Mouse (Mus musculus): ENCODE results near the gene Akap6. TPM values are rescaled to one million over a fixed set of nuclear protein-coding genes. Genes with fewer than 3 reads are reported as not detected.

Akap6 gene
- polyA plus RNA-seq, 1 experiment from 2014 or later, result 9.7 TPM

DNA sequence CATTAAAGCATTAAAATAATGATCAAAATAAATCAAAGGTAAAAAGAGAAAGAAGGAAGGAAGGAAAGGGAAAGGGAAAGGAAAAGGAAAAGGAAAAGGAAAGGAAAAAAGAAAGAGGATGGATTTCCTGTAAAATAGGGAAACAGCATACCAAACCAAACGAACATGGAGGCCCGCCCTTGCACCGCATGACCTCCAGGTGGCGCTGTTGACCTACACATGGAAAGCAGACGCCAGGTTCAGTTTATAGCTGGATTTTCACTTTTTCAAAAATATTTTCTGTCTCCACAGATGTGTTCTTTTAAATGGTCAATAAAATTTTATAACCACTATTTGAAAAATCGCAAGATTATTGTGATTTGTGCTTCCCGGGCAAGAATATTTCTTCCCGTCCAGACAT lies 211.6 kb downstream of the Akap6 start:
- peaks cover 4% of the 10 kb centered on the region; the same call in 1 of the 2 replicates for H3K4me1 ChIP-seq (replicated peaks)
- no peak overlapping the region for H3K9ac ChIP-seq
- WGBS, result 25% methylated on average over 8 of the region's 8 CpGs
- H3K27ac ChIP-seq (ENCODE audit: poor library complexity, severe bottlenecking), result no peak overlapping the region
- H3K36me3 ChIP-seq, result peaks cover 2% of the 10 kb centered on the region; the same call in 1 of the 2 replicates
- H3K27me3 ChIP-seq (replicated peaks), result no peaks in the 10 kb centered on the region
- no peak overlapping the region for H3K4me3 ChIP-seq
- H3K4me2 ChIP-seq, result no peak overlapping the region
- H3K9me3 ChIP-seq (replicated peaks), result no peaks in the 10 kb centered on the region
- ATAC-seq (ENCODE audit: insufficient number of reproducible peaks, low FRiP score), result no peak

DNA sequence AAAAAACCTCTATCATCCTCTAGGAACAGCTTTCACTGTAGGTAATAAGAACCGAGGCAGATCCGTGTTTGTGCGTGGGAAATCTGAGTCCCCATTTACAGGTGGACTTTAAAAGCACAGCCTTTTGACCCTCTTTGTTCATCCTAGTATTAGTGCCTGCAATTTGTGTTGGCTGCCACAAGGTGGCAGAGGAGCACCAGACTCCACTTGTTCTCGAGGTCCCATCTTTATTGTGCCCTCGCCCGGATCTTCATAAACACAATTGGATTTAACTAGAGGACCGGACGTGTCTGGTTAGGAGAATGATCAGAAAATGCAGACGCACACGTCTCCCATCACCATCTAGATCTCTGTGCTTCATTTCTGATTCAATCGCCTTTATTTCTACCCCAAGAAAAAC lies 219.8 kb downstream of the Akap6 start:
- no peaks in the 10 kb centered on the region for H3K27me3 ChIP-seq (replicated peaks)
- no peak overlapping the region for H3K9ac ChIP-seq
- H3K27ac ChIP-seq (ENCODE audit: poor library complexity, severe bottlenecking), result no peak overlapping the region
- no peaks in the 10 kb centered on the region for H3K36me3 ChIP-seq
- WGBS, result 26% methylated on average over 11 of the region's 11 CpGs
- H3K9me3 ChIP-seq (replicated peaks), result no peaks in the 10 kb centered on the region
- H3K4me2 ChIP-seq, result no peak overlapping the region
- no peak overlapping the region for H3K4me3 ChIP-seq
- H3K4me1 ChIP-seq (replicated peaks), result peaks cover 28% of the 10 kb centered on the region
- ATAC-seq (ENCODE audit: insufficient number of reproducible peaks, low FRiP score), result no peak

DNA sequence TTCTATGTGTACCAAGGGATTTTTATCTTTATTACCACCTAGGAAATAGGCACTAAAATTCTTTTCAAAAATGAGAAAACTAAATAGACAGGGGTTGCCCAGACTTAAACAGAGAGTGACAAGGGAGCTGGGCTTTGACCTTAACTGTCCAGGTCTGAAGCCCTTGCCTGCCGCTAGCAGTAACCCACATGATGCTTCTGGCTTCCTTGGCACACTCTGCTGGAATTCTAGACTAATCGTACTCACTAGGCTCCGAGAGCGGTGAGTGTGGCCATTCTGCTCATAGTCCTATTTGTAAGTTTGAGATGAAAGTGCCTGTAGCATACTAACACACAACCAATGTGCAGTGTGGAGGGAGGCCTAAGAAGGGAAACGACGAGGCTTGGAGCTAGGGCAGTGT lies 223.3 kb downstream of the Akap6 start:
- Histone ChIP-seq H3K4me1 (replicated peaks) (peaks cover 28% of the 10 kb centered on the region), H3K9me3 (replicated peaks) (no peaks in the 10 kb centered on the region), H3K27ac (ENCODE audit: poor library complexity, severe bottlenecking) (peak overlapping the region; percentile 67), H3K9ac (no peak overlapping the region), H3K4me2 (peak overlapping the region; percentile 14), H3K27me3 (replicated peaks) (no peaks in the 10 kb centered on the region), H3K36me3 (no peaks in the 10 kb centered on the region), H3K4me3 (no peak overlapping the region)
- ATAC-seq (ENCODE audit: insufficient number of reproducible peaks, low FRiP score), result no peak
- WGBS, result 49% methylated on average over 6 of the region's 6 CpGs

DNA sequence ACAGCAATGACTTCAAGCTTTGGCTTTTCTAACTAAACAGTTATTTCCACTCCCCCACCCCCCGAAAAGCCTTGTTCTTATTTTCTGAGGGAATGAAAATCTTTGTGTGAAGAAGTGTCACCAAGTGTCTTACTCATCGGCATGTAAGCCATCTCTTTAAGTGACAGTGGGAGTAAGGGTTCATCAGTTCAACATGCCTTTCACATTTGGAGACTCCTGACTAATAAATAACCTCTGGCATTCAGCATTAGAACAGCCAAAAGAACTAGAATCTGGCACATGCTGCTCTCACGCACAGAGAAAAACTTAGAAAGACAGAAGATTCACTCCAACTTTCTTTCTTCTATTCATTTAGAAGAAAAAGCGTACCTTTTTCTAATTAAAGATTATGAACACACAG lies 226.3 kb downstream of the Akap6 start:
- WGBS, result 65% methylated on average over 4 of the region's 4 CpGs
- Histone ChIP-seq H3K4me1 (replicated peaks) (peaks cover 23% of the 10 kb centered on the region), H3K4me3 (no peak overlapping the region), H3K27me3 (replicated peaks) (no peaks in the 10 kb centered on the region), H3K36me3 (no peaks in the 10 kb centered on the region), H3K9me3 (replicated peaks) (no peaks in the 10 kb centered on the region), H3K27ac (ENCODE audit: poor library complexity, severe bottlenecking) (no peak overlapping the region), H3K4me2 (no peak overlapping the region), H3K9ac (no peak overlapping the region)
- no peak for ATAC-seq (ENCODE audit: insufficient number of reproducible peaks, low FRiP score)

- H3K36me3 ChIP-seq, result peaks cover 4% of the 10 kb centered on the region
- H3K27me3 ChIP-seq (replicated peaks), result no peaks in the 10 kb centered on the region
- H3K9ac ChIP-seq, result no peak overlapping the region
- no peak overlapping the region for H3K4me2 ChIP-seq
- no peak for ATAC-seq (ENCODE audit: insufficient number of reproducible peaks, low FRiP score)
- H3K4me1 ChIP-seq (replicated peaks), result no peaks in the 10 kb centered on the region
- 69% methylated on average over 6 of the region's 13 CpGs for WGBS
- no peak overlapping the region for H3K27ac ChIP-seq (ENCODE audit: poor library complexity, severe bottlenecking)
- no peak overlapping the region for H3K4me3 ChIP-seq
- peaks cover 4% of the 10 kb centered on the region; the same call in 1 of the 2 replicates for H3K9me3 ChIP-seq (replicated peaks)
Measured at GRCm38 (mm10) chr12:52933832-52934231, 234.6 kb downstream of the Akap6 start.

DNA sequence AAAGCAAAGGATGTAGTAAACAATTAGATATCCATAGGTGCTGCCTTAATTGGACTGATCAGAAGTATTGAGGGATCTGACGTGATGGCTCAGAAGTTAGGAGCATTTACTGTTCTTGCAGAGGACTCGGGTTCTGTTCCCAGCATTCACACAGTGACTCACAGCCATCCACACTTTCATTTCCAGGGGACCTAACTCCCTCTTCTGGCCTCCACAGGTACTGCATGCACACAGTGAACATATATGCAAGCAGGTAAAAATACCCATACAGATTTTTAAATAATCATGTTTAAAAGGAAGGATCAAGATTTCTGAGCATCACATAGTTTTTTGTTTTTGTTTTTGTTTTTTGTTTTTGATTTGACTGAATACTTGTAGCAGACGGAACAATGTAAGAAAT lies 235.8 kb downstream of the Akap6 start:
- Histone ChIP-seq H3K27ac (ENCODE audit: poor library complexity, severe bottlenecking) (no peak overlapping the region), H3K27me3 (replicated peaks) (no peaks in the 10 kb centered on the region), H3K9me3 (replicated peaks) (peaks cover 4% of the 10 kb centered on the region; the same call in 1 of the 2 replicates), H3K9ac (no peak overlapping the region), H3K4me1 (replicated peaks) (no peaks in the 10 kb centered on the region), H3K4me3 (no peak overlapping the region), H3K36me3 (peaks cover 4% of the 10 kb centered on the region), H3K4me2 (no peak overlapping the region)
- WGBS, result 89% methylated on average over 3 of the region's 3 CpGs
- no peak for ATAC-seq (ENCODE audit: insufficient number of reproducible peaks, low FRiP score)

GRCm38 (mm10) chr12:52938786-52939185 lies 239.6 kb downstream of the Akap6 start:
- Histone ChIP-seq H3K4me2 (no peak overlapping the region), H3K27ac (ENCODE audit: poor library complexity, severe bottlenecking) (no peak overlapping the region), H3K9ac (no peak overlapping the region), H3K4me1 (replicated peaks) (peaks cover 5% of the 10 kb centered on the region), H3K27me3 (replicated peaks) (no peaks in the 10 kb centered on the region), H3K36me3 (peaks cover 8% of the 10 kb centered on the region), H3K4me3 (no peak overlapping the region), H3K9me3 (replicated peaks) (peaks cover 4% of the 10 kb centered on the region; the same call in 1 of the 2 replicates)
- ATAC-seq (ENCODE audit: insufficient number of reproducible peaks, low FRiP score), result no peak
- 82% methylated on average over 5 of the region's 5 CpGs for WGBS

- H3K27ac ChIP-seq (ENCODE audit: poor library complexity, severe bottlenecking), result no peak overlapping the region
- no peaks in the 10 kb centered on the region for H3K27me3 ChIP-seq (replicated peaks)
- H3K9me3 ChIP-seq (replicated peaks), result peaks cover 4% of the 10 kb centered on the region; the same call in 1 of the 2 replicates
- 68% methylated on average over 15 of the region's 15 CpGs for WGBS
- no peak for ATAC-seq (ENCODE audit: insufficient number of reproducible peaks, low FRiP score)
- no peak overlapping the region for H3K4me3 ChIP-seq
- peaks cover 8% of the 10 kb centered on the region for H3K36me3 ChIP-seq
- H3K4me2 ChIP-seq, result no peak overlapping the region
- H3K4me1 ChIP-seq (replicated peaks), result peaks cover 10% of the 10 kb centered on the region
- H3K9ac ChIP-seq, result no peak overlapping the region
Measured at GRCm38 (mm10) chr12:52939324-52939946, 240.3 kb downstream of the Akap6 start.

DNA sequence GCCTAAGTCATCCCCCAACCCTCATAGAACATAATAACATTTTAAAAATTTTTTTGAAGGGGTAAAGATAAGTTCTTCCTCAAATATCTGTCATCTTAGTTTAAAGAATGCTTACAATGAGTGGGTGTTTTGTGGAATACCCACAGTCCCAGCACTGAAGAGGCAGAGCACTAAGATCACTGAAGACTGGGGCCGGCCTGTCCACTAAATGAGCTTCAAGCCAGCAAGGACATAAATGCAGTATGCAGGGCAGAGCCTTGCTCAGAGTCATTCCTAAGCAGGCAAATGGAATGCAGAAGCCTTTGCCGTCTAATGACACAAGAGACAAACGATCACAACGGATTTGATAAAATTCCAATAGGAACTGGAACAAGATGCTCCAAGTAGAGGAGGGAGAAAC lies 242.8 kb downstream of the Akap6 start:
- no peak overlapping the region for H3K9ac ChIP-seq
- H3K27me3 ChIP-seq (replicated peaks), result no peaks in the 10 kb centered on the region
- peaks cover 12% of the 10 kb centered on the region for H3K4me1 ChIP-seq (replicated peaks)
- no peak overlapping the region for H3K4me3 ChIP-seq
- H3K9me3 ChIP-seq (replicated peaks), result no peaks in the 10 kb centered on the region
- no peak for ATAC-seq (ENCODE audit: insufficient number of reproducible peaks, low FRiP score)
- 57% methylated on average over 4 of the region's 4 CpGs for WGBS
- no peak overlapping the region for H3K27ac ChIP-seq (ENCODE audit: poor library complexity, severe bottlenecking)
- peaks cover 4% of the 10 kb centered on the region; the same call in 1 of the 2 replicates for H3K36me3 ChIP-seq
- no peak overlapping the region for H3K4me2 ChIP-seq

DNA sequence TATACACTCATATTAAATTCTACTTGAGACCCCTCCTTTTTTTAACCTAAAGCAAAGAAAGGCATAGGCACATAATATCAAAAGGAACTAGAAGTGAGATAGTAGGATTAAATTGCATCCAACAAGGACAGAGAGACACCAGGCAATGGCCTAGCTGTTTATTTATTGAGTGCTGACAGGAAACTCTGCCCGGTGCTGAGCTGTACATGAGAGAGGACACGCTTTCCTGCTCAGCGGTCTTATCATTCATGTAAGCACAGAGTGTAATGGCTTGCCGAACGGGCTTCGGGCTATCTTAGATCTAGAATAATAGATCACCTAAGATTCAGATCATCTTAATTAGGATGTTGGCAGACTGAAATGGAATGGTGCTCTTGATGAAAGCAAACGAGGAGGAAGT lies 245.1 kb downstream of the Akap6 start:
- H3K27ac ChIP-seq (ENCODE audit: poor library complexity, severe bottlenecking), result no peak overlapping the region
- no peak overlapping the region for H3K4me2 ChIP-seq
- H3K36me3 ChIP-seq, result 0 out of 2 replicates have a peak, but pooled peaks cover 4% of the 10 kb centered on the region
- no peak for ATAC-seq (ENCODE audit: insufficient number of reproducible peaks, low FRiP score)
- H3K9me3 ChIP-seq (replicated peaks), result no peaks in the 10 kb centered on the region
- no peak overlapping the region for H3K9ac ChIP-seq
- H3K4me1 ChIP-seq (replicated peaks), result peaks cover 12% of the 10 kb centered on the region
- no peak overlapping the region for H3K4me3 ChIP-seq
- WGBS, result 36% methylated on average over 7 of the region's 7 CpGs
- no peaks in the 10 kb centered on the region for H3K27me3 ChIP-seq (replicated peaks)

DNA sequence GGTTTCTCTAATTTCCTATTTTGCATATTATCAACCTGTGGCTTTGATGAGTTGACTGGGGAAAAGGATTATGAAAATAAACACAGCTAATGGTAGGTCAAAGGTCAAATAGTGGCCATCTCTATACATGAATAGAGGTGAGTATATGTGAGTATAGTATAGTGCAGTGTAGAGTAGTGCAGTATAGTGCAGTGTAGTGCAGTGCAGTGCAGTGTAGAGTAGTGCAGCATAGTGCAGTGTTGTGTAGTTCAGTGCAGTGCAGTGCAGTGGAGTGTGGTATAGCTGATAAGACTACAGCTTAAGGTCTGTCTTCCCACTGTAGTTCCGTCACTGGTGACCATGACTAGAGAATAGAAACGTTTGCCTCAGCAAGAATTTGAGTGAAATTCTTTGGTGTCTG lies 245.8 kb downstream of the Akap6 start:
- Histone ChIP-seq H3K27ac (ENCODE audit: poor library complexity, severe bottlenecking) (no peak overlapping the region), H3K4me3 (no peak overlapping the region), H3K4me1 (replicated peaks) (peaks cover 12% of the 10 kb centered on the region), H3K4me2 (no peak overlapping the region), H3K9me3 (replicated peaks) (no peaks in the 10 kb centered on the region), H3K27me3 (replicated peaks) (no peaks in the 10 kb centered on the region), H3K9ac (no peak overlapping the region), H3K36me3 (0 out of 2 replicates have a peak, but pooled peaks cover 4% of the 10 kb centered on the region)
- whole genome bisulfite sequencing, result 71% methylated on average over 2 of the region's 2 CpGs
- peak; percentile 51; the same call in 1 of the 2 replicates for ATAC-seq (ENCODE audit: insufficient number of reproducible peaks, low FRiP score)

DNA sequence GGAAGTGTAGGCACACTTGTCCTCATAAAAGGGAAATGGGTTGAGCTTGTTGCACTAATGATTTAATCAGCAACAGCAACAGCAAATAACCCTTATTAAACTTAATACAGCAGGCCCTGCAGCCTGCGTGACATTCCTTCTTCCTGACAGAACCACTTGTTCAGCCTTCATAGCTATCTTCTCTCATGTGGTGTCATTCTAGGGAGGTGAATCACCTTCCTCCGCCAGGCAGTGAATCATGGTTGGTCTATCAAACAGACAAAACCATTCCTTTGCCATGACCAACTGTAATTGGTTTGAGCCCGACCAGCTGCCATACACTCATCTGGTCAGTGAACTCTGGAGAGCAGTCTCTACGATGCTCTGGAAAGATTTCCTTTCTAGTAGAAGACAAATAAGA lies 251.5 kb downstream of the Akap6 start:
- no peaks in the 10 kb centered on the region for H3K4me1 ChIP-seq (replicated peaks)
- 63% methylated on average over 4 of the region's 4 CpGs for WGBS
- ATAC-seq (ENCODE audit: insufficient number of reproducible peaks, low FRiP score), result no peak

More for the DNA sequence above, 251.5 kb downstream of the Akap6 start:
- no peaks in the 10 kb centered on the region for H3K36me3 ChIP-seq
- no peak overlapping the region for H3K4me3 ChIP-seq
- H3K9me3 ChIP-seq (replicated peaks), result no peaks in the 10 kb centered on the region
- no peak overlapping the region for H3K9ac ChIP-seq
- H3K4me2 ChIP-seq, result no peak overlapping the region
- H3K27ac ChIP-seq (ENCODE audit: poor library complexity, severe bottlenecking), result no peak overlapping the region
- H3K27me3 ChIP-seq (replicated peaks), result no peaks in the 10 kb centered on the region

All from heart, embryonic 12.5 days (tissue).